Mouse (Mus musculus) hindbrain, postnatal 0 days (tissue): ENCODE data around the gene Nfs1. TPM values are rescaled to one million over a fixed set of nuclear protein-coding genes. Genes with fewer than 3 reads are reported as not detected.
A peak's percentile ranks its signal among the peaks of the same experiment; 100 is the strongest.

ENCODE experiments used
- ATAC-seq: fragments of 200-750 bp; cut with Nextera tagmentation; 2 replicates; pipeline ENCODE4 v1.8.0; 2017; ENCODE audit warnings: mild to moderate bottlenecking, moderate TSS enrichment, moderate library complexity
- DNase-seq: peaks from one replicate; pipeline ENCODE4 v3.0.0-alpha.2; 2015; ENCODE audit warnings: low spot score
- H3K27ac ChIP-seq: fragments of 300-500 bp; sonication (generic); 2 replicates; pipeline ENCODE4 v1.5.1; 2014; ENCODE audit warnings: mild to moderate bottlenecking
- H3K27me3 ChIP-seq: fragments of 300-500 bp; sonication (generic); 2 replicates; pipeline ENCODE4 v1.6.1; 2014; ENCODE audit warnings: low read length, mixed read lengths; ENCODE audit not compliant: insufficient read depth
- H3K36me3 ChIP-seq: fragments of 300-500 bp; sonication (generic); 2 replicates; pipeline ENCODE4 v1.6.1; 2014; ENCODE audit warnings: low read length, mixed read lengths; ENCODE audit not compliant: insufficient read depth
- H3K4me1 ChIP-seq: fragments of 300-500 bp; sonication (generic); 2 replicates; pipeline ENCODE4 v1.6.1; 2014; ENCODE audit warnings: antibody characterized with exemption, low read length, mixed read lengths; ENCODE audit not compliant: insufficient read depth
- H3K4me2 ChIP-seq: fragments of 300-500 bp; sonication (generic); 2 replicates; pipeline ENCODE4 v1.6.1; 2014; ENCODE audit warnings: low read depth, mild to moderate bottlenecking, low read length, moderate library complexity, mixed read lengths
- H3K4me3 ChIP-seq: fragments of 300-500 bp; sonication (generic); 2 replicates; pipeline ENCODE4 v1.5.1; 2014; ENCODE audit warnings: low read length
- H3K9ac ChIP-seq: fragments of 300-500 bp; sonication (generic); replicated peaks from 2 replicates; pipeline ENCODE4 v1.6.1; 2014; ENCODE audit warnings: mild to moderate bottlenecking, low read length, moderate library complexity, mixed read lengths
- H3K9me3 ChIP-seq: fragments of 300-500 bp; sonication (generic); 2 replicates; pipeline ENCODE4 v1.6.1; 2016; ENCODE audit warnings: low read length, mixed read lengths
- CTCF ChIP-seq: IDR thresholded peaks from 2 replicates; pipeline ENCODE4 v1.5.1; 2016; ENCODE audit warnings: antibody characterized with exemption, control low read depth, low read depth
- WGBS: fragments of 180-500 bp; shearing (Covaris S2); extraction: QIAGEN DNeasy Blood & Tissue Kit; methylation state at CpG from one replicate; pipeline ENCODE4 v1.1.7; 2014; 5-methylcytosine and 5-hydroxymethylcytosine counted together
- polyA plus RNA-seq: library from polyadenylated mRNA; unstranded; fragments of >200 nt; fragmentation: Nextera tagmentation; extraction: Ambion mirVana; gene quantifications from 2 replicates; pipeline ENCODE4 v1.2.1, GENCODE M21; 2015
- total RNA-seq: library from RNA; depleted of rRNA; stranded (reverse); fragments of >200 nt; gene quantifications from 2 replicates; pipeline ENCODE4 v1.2.3, GENCODE M21; 2014

The Nfs1 gene
- total and polyA plus RNA-seq, 2 experiments from 2014 or later: 39.2 to 49.2 TPM

DNA sequence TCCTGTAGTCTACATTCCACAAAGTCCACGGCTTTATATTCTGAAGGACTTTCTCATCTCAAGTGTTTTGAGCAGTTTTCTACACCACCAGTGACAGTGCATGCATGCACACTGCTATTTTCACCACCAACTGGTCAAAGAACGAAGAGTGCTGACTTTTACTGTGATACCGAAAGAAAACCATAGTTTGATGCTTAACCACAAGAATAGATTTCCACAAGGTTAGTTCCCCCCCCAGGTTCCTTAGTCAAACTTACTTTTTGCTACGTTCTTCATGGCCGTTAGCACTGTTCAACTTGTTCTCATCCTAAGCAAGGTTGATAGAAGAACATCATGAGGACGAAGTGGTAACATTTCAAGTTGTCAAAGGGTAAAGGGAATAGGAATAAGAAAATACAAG, 33.1 kb upstream of the Nfs1 start:
- Histone ChIP-seq H3K4me1 (peaks cover 5% of the 10 kb centered on the region; the same call in 1 of the 2 replicates), H3K36me3 (peaks cover 22% of the 10 kb centered on the region), H3K27ac (no peak overlapping the region), H3K27me3 (no peaks in the 10 kb centered on the region), H3K9ac (no peak overlapping the region), H3K4me2 (no peak overlapping the region), H3K9me3 (no peaks in the 10 kb centered on the region), H3K4me3 (no peak overlapping the region)
- 81% methylated on average over 6 of the region's 6 CpGs for WGBS
- ATAC-seq (no peak), DNase-seq (no peak)
- TF ChIP-seq CTCF: no peak

DNA sequence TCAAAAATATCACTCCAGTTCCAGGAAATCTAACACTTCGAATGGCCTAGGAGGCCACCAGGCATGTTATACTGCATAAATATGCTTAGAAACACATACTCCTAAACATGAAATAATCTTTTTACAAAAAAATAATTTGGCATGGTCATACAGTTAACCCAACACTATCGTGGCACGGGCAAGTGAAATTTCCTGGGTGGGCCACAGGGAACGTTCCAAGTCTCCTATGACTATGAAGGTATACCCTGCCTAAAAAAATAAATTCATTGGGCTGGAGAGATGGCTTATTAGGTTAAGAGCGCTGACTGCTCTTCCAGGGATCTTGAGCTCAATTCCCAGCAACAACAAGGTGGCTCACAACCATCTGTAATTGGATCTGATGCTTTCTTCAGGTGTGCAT, 22.6 kb upstream of the Nfs1 start:
- H3K36me3 ChIP-seq: peaks cover 59% of the 10 kb centered on the region
- ATAC-seq (no peak), DNase-seq (no peak)
- H3K27ac ChIP-seq: no peak overlapping the region
- H3K9ac ChIP-seq: no peak overlapping the region
- WGBS: 93% methylated on average over 5 of the region's 5 CpGs
- no peak overlapping the region for H3K4me2 ChIP-seq
- no peaks in the 10 kb centered on the region for H3K27me3 ChIP-seq
- no peaks in the 10 kb centered on the region for H3K4me1 ChIP-seq
- no peaks in the 10 kb centered on the region for H3K9me3 ChIP-seq
- no peak overlapping the region for H3K4me3 ChIP-seq
- TF ChIP-seq CTCF: no peak

DNA sequence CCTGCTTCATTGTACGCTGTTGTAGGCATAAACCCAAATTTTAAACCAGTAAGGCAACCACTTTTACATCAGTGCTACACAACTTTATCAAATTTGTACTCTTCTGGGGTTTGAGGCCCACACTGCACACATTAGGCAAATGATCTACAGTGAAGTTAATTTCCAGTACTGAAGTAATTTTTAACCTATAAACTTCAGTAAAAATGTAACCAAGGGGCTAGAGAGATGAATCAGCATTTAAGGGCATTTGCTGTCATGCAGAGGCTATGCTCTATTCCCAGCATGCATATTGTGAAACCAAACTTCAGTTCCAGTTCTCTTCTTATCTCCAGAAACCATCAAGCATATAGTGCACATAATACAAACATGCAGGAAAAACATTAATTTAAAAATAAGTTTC, 21.5 kb upstream of the Nfs1 start:
- TF ChIP-seq CTCF: no peak
- Histone ChIP-seq H3K9ac (no peak overlapping the region), H3K27ac (no peak overlapping the region), H3K4me1 (no peaks in the 10 kb centered on the region), H3K36me3 (peaks cover 58% of the 10 kb centered on the region), H3K4me2 (no peak overlapping the region), H3K9me3 (no peaks in the 10 kb centered on the region), H3K4me3 (no peak overlapping the region), H3K27me3 (no peaks in the 10 kb centered on the region)
- no peak for ATAC-seq
- 97% methylated on average over 1 of the region's 1 CpGs for WGBS
- DNase-seq: no peak

DNA sequence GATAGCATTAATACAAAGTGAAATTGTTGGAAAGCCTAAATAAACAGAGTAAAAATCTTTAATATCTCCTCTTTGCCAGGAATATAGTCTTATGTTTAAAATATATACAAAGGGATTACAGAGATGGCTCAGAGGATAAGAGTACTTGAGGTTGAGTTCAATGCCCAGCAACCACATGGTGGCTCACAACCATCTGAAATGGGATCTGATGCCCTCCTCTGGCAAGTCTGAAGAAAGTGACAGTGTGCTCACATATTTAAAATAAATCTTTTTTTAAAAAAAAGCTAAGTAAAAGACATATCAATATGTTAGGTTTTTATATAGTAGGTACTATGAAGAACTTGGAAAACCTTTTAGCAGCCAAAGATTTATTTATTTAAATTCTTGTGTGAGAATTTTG, 7.6 kb upstream of the Nfs1 start:
- peak; percentile 27; the same call in 1 of the 2 replicates for TF ChIP-seq CTCF
- Histone ChIP-seq H3K4me2 (no peak overlapping the region), H3K9ac (no peak overlapping the region), H3K4me1 (no peaks in the 10 kb centered on the region), H3K4me3 (no peak overlapping the region), H3K36me3 (peaks cover 37% of the 10 kb centered on the region), H3K9me3 (no peaks in the 10 kb centered on the region), H3K27ac (no peak overlapping the region), H3K27me3 (no peaks in the 10 kb centered on the region)
- no peak for ATAC-seq
- no peak for DNase-seq

DNA sequence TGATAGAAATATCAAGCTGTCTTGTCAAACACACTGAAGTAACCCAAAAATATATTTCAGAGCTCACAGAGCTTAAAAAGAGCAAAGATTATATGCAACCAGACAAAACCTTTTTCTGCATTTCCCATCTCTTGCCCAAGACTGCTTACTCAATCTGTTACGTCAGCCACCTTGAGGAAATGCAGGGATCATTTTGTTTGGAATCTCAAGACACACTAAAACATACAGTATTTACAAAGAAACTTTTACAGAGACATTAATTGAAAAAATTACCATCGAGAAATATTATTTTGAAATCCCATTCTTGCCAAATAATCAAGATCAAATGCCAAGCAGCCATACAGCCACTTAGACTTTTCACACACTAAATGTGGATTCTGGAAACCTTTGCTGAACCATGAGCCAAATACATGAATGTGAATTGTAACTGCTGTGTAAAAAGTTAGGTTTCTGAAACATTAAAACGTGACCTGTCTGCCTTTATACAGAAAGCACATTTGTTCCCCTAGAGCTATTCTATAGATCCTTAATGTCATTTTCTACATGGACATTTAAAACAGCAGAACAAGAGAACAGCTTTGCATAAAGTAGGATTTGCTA, 3.4 kb upstream of the Nfs1 start:
- H3K27me3 ChIP-seq: no peaks in the 10 kb centered on the region
- DNase-seq: no peak
- 84% methylated on average over 3 of the region's 3 CpGs for WGBS

DNA sequence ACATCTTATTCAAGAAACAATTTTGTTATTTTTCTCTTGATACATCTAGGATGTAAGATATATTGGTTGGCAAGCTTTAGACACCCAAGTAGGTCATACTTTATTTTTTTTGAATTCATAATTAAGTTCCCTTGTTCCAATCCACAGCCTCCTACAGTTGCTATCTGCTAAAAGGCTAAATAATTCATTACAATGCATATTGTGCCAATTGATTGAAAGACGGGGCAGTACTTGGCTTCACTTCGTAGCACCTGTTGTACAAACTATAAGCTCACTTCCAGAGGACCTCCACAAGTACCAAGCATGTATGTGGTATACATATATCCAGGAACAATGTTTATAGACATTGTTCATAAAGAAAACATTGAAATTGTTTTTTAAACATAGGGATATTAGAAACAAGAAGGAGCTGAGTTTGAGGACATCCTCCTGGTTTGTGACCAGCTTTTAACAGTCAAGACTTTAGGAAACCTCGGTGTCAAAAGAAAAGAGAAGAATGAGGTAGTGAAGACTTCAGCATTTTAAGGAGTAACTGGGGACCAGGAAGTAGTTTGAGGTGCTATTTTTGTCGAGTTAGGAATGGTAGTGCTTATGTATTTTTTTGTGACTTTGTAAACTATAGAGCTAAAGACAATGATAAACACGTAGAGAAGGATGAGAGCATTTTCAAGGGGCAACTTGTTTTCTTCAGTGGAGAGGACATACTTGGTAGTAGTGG, 2.4 kb upstream of the Nfs1 start:
- WGBS: 58% methylated on average over 5 of the region's 5 CpGs
- Histone ChIP-seq H3K9me3 (no peaks in the 10 kb centered on the region), H3K27me3 (no peaks in the 10 kb centered on the region), H3K9ac (no peak overlapping the region), H3K27ac (no peak overlapping the region), H3K36me3 (peaks cover 30% of the 10 kb centered on the region), H3K4me3 (no peak overlapping the region), H3K4me1 (peaks cover 7% of the 10 kb centered on the region; the same call in 1 of the 2 replicates), H3K4me2 (no peak overlapping the region)
- DNase-seq (no peak), ATAC-seq (no peak)
- no peak for TF ChIP-seq CTCF

More for the DNA sequence above, 3.4 kb upstream of the Nfs1 start:
- no peak for ATAC-seq
- Histone ChIP-seq H3K4me3 (no peak overlapping the region), H3K9ac (no peak overlapping the region), H3K27ac (no peak overlapping the region), H3K36me3 (peaks cover 30% of the 10 kb centered on the region), H3K4me1 (peaks cover 7% of the 10 kb centered on the region; the same call in 1 of the 2 replicates), H3K4me2 (no peak overlapping the region), H3K9me3 (no peaks in the 10 kb centered on the region)
- no peak for TF ChIP-seq CTCF

DNA sequence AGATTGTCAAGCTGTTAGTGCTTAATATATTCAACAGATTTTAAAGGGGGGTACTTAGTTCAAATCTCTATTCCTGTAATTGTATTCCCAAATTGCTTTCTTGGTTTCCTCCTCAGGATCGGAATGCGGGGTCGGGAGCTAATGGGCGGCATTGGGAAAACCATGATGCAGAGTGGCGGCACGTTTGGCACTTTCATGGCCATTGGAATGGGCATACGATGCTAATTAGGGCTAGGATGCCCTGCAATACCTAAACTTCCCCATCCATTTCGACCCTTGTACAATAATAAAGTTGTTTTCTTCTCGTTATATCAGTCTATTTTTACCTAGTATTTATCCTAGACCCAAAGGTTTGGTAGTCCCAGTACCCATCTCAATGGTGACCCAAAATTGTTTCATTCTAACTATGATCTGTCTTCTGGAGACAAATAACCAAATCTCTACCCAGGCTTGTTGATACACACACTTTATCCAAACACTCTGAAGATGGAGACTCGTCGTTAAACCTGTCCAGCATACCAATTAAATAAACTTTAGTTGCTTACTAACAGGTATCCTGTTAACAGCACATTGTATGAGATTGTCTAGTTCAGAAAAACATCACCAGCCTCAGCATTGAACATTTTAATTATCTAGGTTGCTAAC, 1.6 kb upstream of the Nfs1 start:
- peak overlapping the region; percentile 67 for H3K4me2 ChIP-seq
- no peak overlapping the region for H3K27ac ChIP-seq
- H3K4me1 ChIP-seq: peaks cover 7% of the 10 kb centered on the region; the same call in 1 of the 2 replicates
- 62% methylated on average over 11 of the region's 11 CpGs for WGBS
- H3K27me3 ChIP-seq: no peaks in the 10 kb centered on the region
- H3K9me3 ChIP-seq: no peaks in the 10 kb centered on the region
- DNase-seq (no peak), ATAC-seq (no peak)
- no peak overlapping the region for H3K9ac ChIP-seq
- TF ChIP-seq CTCF: no peak
- peaks cover 30% of the 10 kb centered on the region for H3K36me3 ChIP-seq
- no peak overlapping the region for H3K4me3 ChIP-seq
